Mouse (Mus musculus) CD4-positive, CD25-positive, alpha-beta regulatory T cell, adult 4 months (primary cell): Measurements from ENCODE around the gene Scn4a. TPM values are rescaled to one million over a fixed set of nuclear protein-coding genes. Genes with fewer than 3 reads are reported as not detected.
"Not testable (repeated sequence)": the region's sequence is repeated elsewhere in the genome, so short reads cannot be mapped to it uniquely, and the experiment has no call there.

ENCODE experiments used
- ATAC-seq: one replicate; pipeline ENCODE4 v1.8.0; 2017
- polyA plus RNA-seq, 2 experiments: library from polyadenylated mRNA; unstranded; fragments of 100-300 nt; shearing (Covaris generic); gene quantifications; one replicate each; pipeline ENCODE4 v1.2.1; 2017

Gene Scn4a
- polyA plus RNA-seq, result under 1 TPM in 1 of 2 experiments, not detected in 1; 0.14 TPM

DNA sequence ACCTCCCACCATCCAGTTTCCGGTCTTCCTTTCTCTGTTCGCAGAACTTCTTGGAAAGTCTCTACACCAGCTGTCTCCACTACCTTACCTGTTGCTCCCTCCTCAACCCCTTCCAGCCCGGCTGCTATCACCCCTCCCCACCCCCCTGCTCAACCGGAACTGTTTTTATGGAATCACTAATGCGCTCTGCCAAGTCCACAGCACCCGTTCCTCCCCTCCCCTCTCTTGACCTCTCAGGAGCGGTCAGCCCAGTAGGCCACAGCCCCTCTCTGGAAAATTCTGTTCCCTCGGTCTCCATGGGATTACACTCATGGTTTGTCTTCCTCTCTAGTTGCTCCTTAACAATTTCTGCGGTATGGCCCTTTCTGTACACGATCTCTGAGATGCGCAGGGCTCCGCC lies at the start of gene Scn4a:
Gene Scn4a (minus strand): TSS at position 101 of the 400 bp plus-strand sequence.
- ATAC-seq, result no peak

DNA sequence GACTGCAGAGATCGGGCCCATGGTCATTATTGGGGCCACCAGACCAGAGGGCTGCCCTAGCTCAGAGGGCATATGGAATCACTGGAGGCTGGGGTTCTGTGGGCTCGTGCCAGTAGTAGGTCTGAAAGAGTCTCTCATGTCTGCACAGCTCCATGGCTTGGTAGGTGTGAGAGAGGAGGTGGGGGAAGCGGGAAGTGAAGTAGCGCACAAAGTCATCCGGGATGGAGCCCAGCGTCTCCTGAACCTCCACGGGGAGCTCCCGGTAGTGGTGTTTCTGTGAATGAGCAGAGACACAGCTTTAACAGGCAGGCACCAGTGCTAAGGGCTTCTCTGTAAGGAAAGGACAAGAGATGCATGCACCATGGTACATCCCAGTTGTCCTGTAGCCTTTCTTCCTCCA lies 45.4 kb upstream of the Scn4a start:
- ATAC-seq, result no peak

DNA sequence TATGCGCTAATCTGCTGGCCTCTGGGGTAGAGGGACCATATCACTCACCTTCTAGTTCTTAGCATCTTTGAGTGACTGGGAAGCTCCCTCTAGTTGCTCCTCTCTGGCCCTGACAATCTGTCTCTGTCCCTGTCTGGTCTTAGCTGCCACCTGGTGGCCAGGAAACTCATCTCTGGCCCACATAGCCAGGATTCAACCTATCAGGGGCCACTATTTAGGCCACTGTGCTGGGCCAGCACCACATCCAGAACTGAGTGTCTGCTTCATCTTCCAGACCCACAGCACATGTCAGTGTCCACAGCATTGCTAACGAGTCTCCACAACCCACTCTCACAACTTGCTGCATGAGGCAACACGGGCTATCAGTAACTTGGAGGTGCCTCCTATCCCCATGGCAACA lies 44.6 kb upstream of the Scn4a start:
- no peak for ATAC-seq

- ATAC-seq, result not testable (repeated sequence)
These were observed 41.0 kb upstream of the Scn4a start for GRCm38 (mm10) chr11:106394055-106394454.

DNA sequence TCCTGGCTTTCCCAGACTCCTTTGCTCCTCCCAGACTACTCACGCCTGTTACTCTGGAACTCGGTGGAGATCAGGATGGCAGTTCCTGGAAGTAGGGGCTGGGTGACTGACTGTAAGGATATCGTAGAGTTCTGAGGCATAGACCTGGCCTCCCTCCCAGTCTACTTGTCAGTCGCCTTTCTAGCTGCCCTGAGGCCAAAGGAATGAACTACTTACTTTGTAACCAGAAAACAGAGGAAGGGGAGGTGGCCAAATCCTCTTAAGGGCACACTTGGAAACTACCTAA lies 40.2 kb upstream of the Scn4a start:
- no peak for ATAC-seq

DNA sequence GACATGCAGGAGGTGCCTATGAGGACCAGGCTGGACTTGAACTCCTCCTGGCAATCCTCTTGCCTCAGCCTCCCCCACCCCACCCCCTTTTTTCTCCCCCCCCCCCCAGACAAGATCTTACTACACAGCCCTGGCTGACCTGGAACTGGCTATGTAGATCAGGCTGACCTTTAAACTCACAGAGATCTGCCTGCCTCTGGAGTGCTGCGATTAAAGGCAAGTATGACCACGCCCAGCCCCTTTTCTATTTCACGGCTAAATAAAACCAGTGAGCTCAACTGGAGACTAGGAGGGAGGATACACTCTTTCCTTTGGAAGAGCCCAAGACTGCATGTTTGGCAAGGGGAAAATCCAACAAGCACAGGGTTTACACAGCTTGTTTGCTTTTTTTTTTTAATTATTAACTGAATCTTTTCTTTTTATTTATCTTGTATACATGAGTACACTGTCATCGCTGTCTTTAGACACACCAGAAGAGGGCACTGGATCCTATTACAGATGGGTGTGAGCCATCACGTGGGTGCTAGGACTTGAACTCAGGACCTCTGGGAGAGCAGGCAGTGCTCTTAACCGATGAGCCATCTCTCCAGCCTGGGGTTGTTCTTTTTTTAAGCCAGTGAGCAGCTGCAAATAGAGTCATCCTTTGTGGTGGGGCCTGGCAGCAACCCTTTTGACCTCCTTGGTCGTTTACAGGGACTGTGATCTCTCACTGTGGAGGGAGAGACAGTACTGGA lies 39.7 kb upstream of the Scn4a start:
- no peak for ATAC-seq

- no peak for ATAC-seq
These were observed 38.6 kb upstream of the Scn4a start for GRCm38 (mm10) chr11:106391546-106392188.

- no peak for ATAC-seq
These were observed 37.7 kb upstream of the Scn4a start for GRCm38 (mm10) chr11:106390757-106391156.

GRCm38 (mm10) chr11:106389611-106390010 lies 36.5 kb upstream of the Scn4a start:
- no peak for ATAC-seq

DNA sequence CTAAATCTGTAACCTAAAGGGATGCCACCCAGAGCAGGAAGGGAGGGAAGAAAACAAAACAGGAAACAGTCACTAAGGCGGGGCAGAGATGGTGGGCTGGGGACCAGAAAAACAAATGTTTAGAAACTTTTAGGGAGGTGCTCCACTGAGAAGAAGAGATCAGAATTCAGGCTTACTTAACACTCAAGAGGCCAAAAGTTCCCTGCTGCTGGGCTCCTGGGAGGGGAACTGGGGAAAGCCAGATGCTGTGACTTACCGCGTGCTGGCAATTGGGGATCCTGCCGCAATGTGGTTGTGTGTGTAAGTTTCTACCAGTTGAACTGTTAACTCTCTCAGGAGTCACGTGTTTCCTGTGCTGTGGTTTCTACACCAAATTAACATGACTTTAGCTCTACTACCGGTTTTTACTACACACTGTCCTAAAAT lies 34.7 kb upstream of the Scn4a start, which contains the start of gene Icam2:
Gene Icam2 (minus strand): TSS at position 285 of the 426 bp plus-strand sequence.
- ATAC-seq, result peak; percentile 90

- ATAC-seq, result peak; percentile 53
These were observed 33.9 kb upstream of the Scn4a start for GRCm38 (mm10) chr11:106387020-106387419.

GRCm38 (mm10) chr11:106386409-106386808 lies 33.3 kb upstream of the Scn4a start:
- no peak for ATAC-seq

DNA sequence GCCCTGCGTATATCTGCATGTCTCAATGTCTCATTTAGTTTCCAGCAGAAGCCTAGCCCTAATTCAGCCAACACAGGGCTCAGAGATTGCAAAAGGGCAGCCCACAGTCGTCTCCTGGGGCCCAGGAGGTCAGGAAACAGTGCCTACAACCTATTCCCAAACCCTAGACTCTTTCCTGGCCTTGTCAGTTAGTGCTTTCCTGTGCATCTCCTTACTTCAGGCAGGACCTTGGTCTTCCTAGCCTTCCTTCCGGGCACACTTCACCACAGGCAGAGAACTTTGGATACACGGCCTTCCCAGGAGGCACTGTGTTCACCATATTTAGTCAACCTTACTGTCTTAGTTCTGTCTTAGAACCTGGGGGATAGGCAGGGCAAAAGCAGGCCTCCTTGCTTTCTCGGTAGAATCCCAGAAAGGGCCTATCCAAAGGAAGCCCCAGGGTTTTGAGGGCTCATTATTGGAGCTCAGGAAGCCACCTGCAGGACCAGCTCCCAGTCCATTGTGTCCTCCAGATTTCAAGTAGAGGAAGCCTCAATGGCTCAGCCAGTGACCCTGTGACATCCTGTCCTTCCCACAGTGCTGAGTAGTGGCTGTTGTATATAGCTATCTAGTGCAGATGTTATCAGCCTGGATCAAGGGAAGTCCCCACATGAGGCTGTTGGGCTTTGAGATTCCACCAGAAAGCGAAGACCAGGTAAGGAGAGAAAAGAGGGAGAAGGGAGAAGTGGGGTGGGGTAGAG lies 30.1 kb upstream of the Scn4a start:
- ATAC-seq, result no peak

- no peak for ATAC-seq
These were observed 29.3 kb upstream of the Scn4a start for GRCm38 (mm10) chr11:106382424-106382823.

DNA sequence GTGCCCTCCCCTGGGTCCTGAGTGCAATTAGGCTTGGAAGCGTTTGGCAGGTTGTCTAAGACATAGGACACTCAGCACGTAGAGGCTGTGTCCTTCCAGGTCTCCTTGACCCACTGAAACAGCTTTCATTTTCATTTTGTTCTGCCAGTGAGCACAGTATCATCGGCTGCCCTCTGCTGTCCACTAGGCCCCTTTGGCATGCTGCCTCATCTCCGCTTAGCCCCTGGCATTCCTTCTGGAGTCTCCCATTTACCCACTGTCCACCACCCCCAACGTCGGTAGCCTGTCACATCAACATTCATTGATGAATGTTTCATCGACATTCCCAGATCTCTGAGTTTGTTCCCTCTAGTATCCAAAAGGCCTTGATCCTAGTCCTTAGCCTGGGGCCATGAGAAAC lies 28.8 kb upstream of the Scn4a start:
- no peak for ATAC-seq

DNA sequence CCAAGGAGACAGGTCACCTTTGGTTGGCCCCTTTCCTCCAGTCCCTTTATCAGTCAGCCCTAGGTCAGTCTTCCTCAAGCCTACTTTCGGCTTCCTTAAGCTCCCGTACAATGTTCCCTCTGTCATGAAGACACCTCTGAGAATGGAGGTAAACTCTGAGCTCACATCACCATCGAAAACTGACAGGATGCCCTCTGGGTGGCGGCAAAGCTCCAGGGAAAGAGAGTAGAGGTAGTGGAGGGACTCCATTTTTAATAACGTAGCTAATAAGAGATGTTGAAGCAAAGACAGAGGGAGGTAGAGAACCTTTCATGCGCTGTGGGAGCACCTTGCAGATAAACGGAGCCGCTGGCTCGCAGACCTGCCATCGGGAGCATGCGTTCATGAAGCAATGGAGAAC lies 27.9 kb upstream of the Scn4a start:
- ATAC-seq, result no peak

GRCm38 (mm10) chr11:106374979-106375378 lies 21.9 kb upstream of the Scn4a start:
- no peak for ATAC-seq

DNA sequence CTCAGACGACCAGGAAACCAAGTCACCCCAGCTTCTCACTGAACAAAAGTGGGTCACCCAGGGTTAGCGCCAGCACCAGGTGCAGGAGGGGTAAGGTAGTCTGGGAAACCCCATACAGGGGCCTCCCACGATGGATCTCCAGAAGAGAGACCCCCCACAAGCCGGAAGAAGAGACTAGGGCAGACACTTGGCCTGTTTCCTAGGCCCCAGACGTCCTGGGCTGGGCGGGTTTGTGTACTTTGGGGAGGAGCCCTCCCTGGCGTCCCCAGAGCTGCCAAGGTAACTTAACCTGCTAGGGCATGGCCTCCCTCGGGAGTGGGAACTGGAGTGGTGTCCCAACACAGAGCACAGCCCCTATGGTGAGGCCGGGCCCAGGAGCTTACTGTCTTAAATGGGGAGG lies 21.5 kb upstream of the Scn4a start:
- ATAC-seq, result no peak

GRCm38 (mm10) chr11:106373998-106374397 lies 20.9 kb upstream of the Scn4a start:
- ATAC-seq, result no peak

GRCm38 (mm10) chr11:106366316-106366715 lies 13.2 kb upstream of the Scn4a start:
- ATAC-seq, result peak; percentile 62

DNA sequence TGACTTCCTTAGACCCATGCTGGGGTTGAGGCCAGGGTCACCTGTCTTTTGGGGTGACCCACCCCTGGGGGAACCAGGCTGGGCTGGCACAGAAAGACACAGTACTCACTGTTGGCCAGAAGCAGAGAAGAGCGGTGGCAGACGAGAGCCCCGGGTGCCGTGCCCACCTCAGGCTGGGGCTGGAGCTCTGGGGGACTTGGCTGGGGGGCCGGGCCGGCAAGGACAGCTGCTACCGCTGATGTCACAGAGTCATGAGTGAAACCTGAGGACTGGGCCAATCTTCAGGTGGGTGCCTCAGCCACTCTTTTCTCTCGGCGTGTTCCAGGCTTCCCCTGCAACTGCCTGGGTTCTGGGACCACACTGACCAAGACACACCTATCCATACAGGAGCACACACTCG lies 12.3 kb upstream of the Scn4a start, which contains the start of gene Prr29:
Gene Prr29 (plus strand): TSS at position 107 of the 400 bp plus-strand sequence.
- no peak for ATAC-seq

- ATAC-seq, result no peak
These were observed 11.6 kb upstream of the Scn4a start for GRCm38 (mm10) chr11:106364712-106365111.

GRCm38 (mm10) chr11:106359350-106359749 lies 6.3 kb upstream of the Scn4a start:
- ATAC-seq, result no peak
